Mouse (Mus musculus) ES-E14 (cell line): Measurements from ENCODE around the gene Nat10.

Source experiments
- CHD2 ChIP-seq: IDR thresholded peaks from 2 replicates; pipeline ENCODE4 v1.6.1; 2014; ENCODE audit warnings: mild to moderate bottlenecking, low read depth, low read length, inconsistent platforms
- HCFC1 ChIP-seq: IDR thresholded peaks from 2 replicates; pipeline ENCODE4 v1.6.1; 2012; ENCODE audit warnings: low read length, inconsistent platforms, borderline replicate concordance; ENCODE audit not compliant: insufficient read depth
- MAFK ChIP-seq: IDR thresholded peaks from 2 replicates; pipeline ENCODE4 v1.6.1; 2014; ENCODE audit warnings: mild to moderate bottlenecking, low read depth, low read length, inconsistent platforms; ENCODE audit not compliant: insufficient read depth
- ZNF384 ChIP-seq: IDR thresholded peaks from 2 replicates; pipeline ENCODE4 v1.6.1; 2012; ENCODE audit warnings: low read depth, low read length, inconsistent platforms

- no peak for TF ChIP-seq ZNF384
- no peak for TF ChIP-seq CHD2
- no peak for TF ChIP-seq HCFC1
- TF ChIP-seq MAFK: no peak
Observed at GRCm38 (mm10) chr2:103706226-103706625, 54.8 kb downstream of the Nat10 start.
